Mouse (Mus musculus): Measurements from ENCODE around the gene Rpl4. TPM values are rescaled to one million over a fixed set of nuclear protein-coding genes. Genes with fewer than 3 reads are reported as not detected.

Rpl4 gene
- total and polyA plus RNA-seq, 2 experiments from 2014 or later = 588 to 620 TPM

GRCm38 (mm10) chr9:64220603-64221002, 47.4 kb downstream of the Rpl4 start:
- 50% methylated on average over 1 of the region's 1 CpGs for WGBS

GRCm38 (mm10) chr9:64221480-64221879, 48.3 kb downstream of the Rpl4 start:
- no peaks in the 10 kb centered on the region for H3K36me3 ChIP-seq (ENCODE audit: insufficient read depth, low read length)
- no peaks in the 10 kb centered on the region for H3K27me3 ChIP-seq (ENCODE audit: insufficient read depth, low read length)
- no peaks in the 10 kb centered on the region for H3K4me1 ChIP-seq (ENCODE audit: insufficient read depth, low read length)
- no peak overlapping the region for H3K9ac ChIP-seq (replicated peaks; ENCODE audit: low read length)
- WGBS = 81% methylated on average over 4 of the region's 4 CpGs
- ATAC-seq (no peak), DNase-seq (ENCODE audit: low spot score) (no peak)
- H3K4me2 ChIP-seq (ENCODE audit: low read depth, low read length) = no peak overlapping the region
- no peaks in the 10 kb centered on the region for H3K9me3 ChIP-seq (ENCODE audit: low read length)
- no peak overlapping the region for H3K27ac ChIP-seq
- no peak overlapping the region for H3K4me3 ChIP-seq (ENCODE audit: low read length)
- TF ChIP-seq CTCF (IDR thresholded peaks at IDR 0.05; ENCODE audit: low read depth) = no peak

More at GRCm38 (mm10) chr9:64220603-64221002, 47.4 kb downstream of the Rpl4 start:
- no peak overlapping the region for H3K4me2 ChIP-seq (ENCODE audit: low read depth, low read length)
- no peaks in the 10 kb centered on the region for H3K36me3 ChIP-seq (ENCODE audit: insufficient read depth, low read length)
- no peak overlapping the region for H3K27ac ChIP-seq
- H3K9me3 ChIP-seq (ENCODE audit: low read length) = no peaks in the 10 kb centered on the region
- ATAC-seq (no peak), DNase-seq (ENCODE audit: low spot score) (no peak)
- no peak for TF ChIP-seq CTCF (IDR thresholded peaks at IDR 0.05; ENCODE audit: low read depth)
- H3K9ac ChIP-seq (replicated peaks; ENCODE audit: low read length) = no peak overlapping the region
- no peak overlapping the region for H3K4me3 ChIP-seq (ENCODE audit: low read length)
- no peaks in the 10 kb centered on the region for H3K27me3 ChIP-seq (ENCODE audit: insufficient read depth, low read length)
- H3K4me1 ChIP-seq (ENCODE audit: insufficient read depth, low read length) = no peaks in the 10 kb centered on the region

GRCm38 (mm10) chr9:64222098-64222497, 48.9 kb downstream of the Rpl4 start:
- Histone ChIP-seq H3K4me3 (ENCODE audit: low read length) (no peak overlapping the region), H3K27me3 (ENCODE audit: insufficient read depth, low read length) (no peaks in the 10 kb centered on the region), H3K9me3 (ENCODE audit: low read length) (no peaks in the 10 kb centered on the region), H3K36me3 (ENCODE audit: insufficient read depth, low read length) (no peaks in the 10 kb centered on the region), H3K27ac (no peak overlapping the region), H3K4me2 (ENCODE audit: low read depth, low read length) (no peak overlapping the region), H3K9ac (replicated peaks; ENCODE audit: low read length) (no peak overlapping the region), H3K4me1 (ENCODE audit: insufficient read depth, low read length) (no peaks in the 10 kb centered on the region)
- ATAC-seq = no peak
- 68% methylated on average over 2 of the region's 2 CpGs for WGBS
- no peak for DNase-seq (ENCODE audit: low spot score)
- no peak for TF ChIP-seq CTCF (IDR thresholded peaks at IDR 0.05; ENCODE audit: low read depth)

- no peak for TF ChIP-seq CTCF (IDR thresholded peaks at IDR 0.05; ENCODE audit: low read depth)
- ATAC-seq (no peak), DNase-seq (ENCODE audit: low spot score) (no peak)
- Histone ChIP-seq H3K4me3 (ENCODE audit: low read length) (no peak overlapping the region), H3K27ac (no peak overlapping the region), H3K4me1 (ENCODE audit: insufficient read depth, low read length) (no peaks in the 10 kb centered on the region), H3K9ac (replicated peaks; ENCODE audit: low read length) (no peak overlapping the region), H3K27me3 (ENCODE audit: insufficient read depth, low read length) (no peaks in the 10 kb centered on the region), H3K36me3 (ENCODE audit: insufficient read depth, low read length) (no peaks in the 10 kb centered on the region), H3K4me2 (ENCODE audit: low read depth, low read length) (no peak overlapping the region), H3K9me3 (ENCODE audit: low read length) (no peaks in the 10 kb centered on the region)
Observed at GRCm38 (mm10) chr9:64225805-64226204, 52.6 kb downstream of the Rpl4 start.

- whole genome bisulfite sequencing = 84% methylated on average over 12 of the region's 12 CpGs
- no peaks in the 10 kb centered on the region for H3K36me3 ChIP-seq (ENCODE audit: insufficient read depth, low read length)
- no peaks in the 10 kb centered on the region for H3K9me3 ChIP-seq (ENCODE audit: low read length)
- DNase-seq (ENCODE audit: low spot score) (no peak), ATAC-seq (no peak)
- no peak overlapping the region for H3K4me2 ChIP-seq (ENCODE audit: low read depth, low read length)
- no peak overlapping the region for H3K9ac ChIP-seq (replicated peaks; ENCODE audit: low read length)
- no peaks in the 10 kb centered on the region for H3K27me3 ChIP-seq (ENCODE audit: insufficient read depth, low read length)
- H3K27ac ChIP-seq = no peak overlapping the region
- H3K4me3 ChIP-seq (ENCODE audit: low read length) = no peak overlapping the region
- H3K4me1 ChIP-seq (ENCODE audit: insufficient read depth, low read length) = peaks cover 11% of the 10 kb centered on the region; the same call in 1 of the 2 replicates
- TF ChIP-seq CTCF (IDR thresholded peaks at IDR 0.05; ENCODE audit: low read depth) = no peak
Observed at GRCm38 (mm10) chr9:64227736-64228135, 54.6 kb downstream of the Rpl4 start.

Small RNA genes within 50 kb of the gene (microRNA-seq; reads per million reads assigned to microRNA genes)
- 0 reads per million in 2 experiments for gene Gm24106

Other genes starting within 250 kb of the Rpl4 start
- gene Smad6, start 151.3 kb upstream of the Rpl4 start, total RNA-seq (2014; rRNA removed) = 11.9 and 13.2 TPM in 2 replicates
- 1.3 and 1.7 TPM in 2 replicates for gene Smad6, start 151.3 kb upstream of the Rpl4 start, polyA plus RNA-seq (2015; fragmentation: Nextera tagmentation; extraction: Ambion mirVana)
- not detected in 2 replicates for gene Lctl, start 56.2 kb upstream of the Rpl4 start, total RNA-seq (2014; rRNA removed)
- gene Lctl, start 56.2 kb upstream of the Rpl4 start, polyA plus RNA-seq (2015; fragmentation: Nextera tagmentation; extraction: Ambion mirVana) = 0.10 TPM in 1 of 2 replicates, not detected in the other
- 4.0 and 13.6 TPM in 2 replicates for gene Zwilch, start 271 bp upstream of the Rpl4 start, total RNA-seq (2014; rRNA removed)
- gene Zwilch, start 271 bp upstream of the Rpl4 start, polyA plus RNA-seq (2015; fragmentation: Nextera tagmentation; extraction: Ambion mirVana) = 3.4 and 3.5 TPM in 2 replicates
- gene Snapc5, start 5.9 kb downstream of the Rpl4 start, total RNA-seq (2014; rRNA removed) = 1.9 and 5.9 TPM in 2 replicates
- gene Snapc5, start 5.9 kb downstream of the Rpl4 start, polyA plus RNA-seq (2015; fragmentation: Nextera tagmentation; extraction: Ambion mirVana) = 34.4 and 35.0 TPM in 2 replicates
- gene Uchl4, start 61.8 kb downstream of the Rpl4 start, total RNA-seq (2014; rRNA removed) = 0.47 TPM in 1 of 2 replicates, not detected in the other
- gene Uchl4, start 61.8 kb downstream of the Rpl4 start, polyA plus RNA-seq (2015; fragmentation: Nextera tagmentation; extraction: Ambion mirVana) = 1.6 and 2.3 TPM in 2 replicates
- 91.2 and 99.5 TPM in 2 replicates for gene Map2k1, start 80.3 kb downstream of the Rpl4 start, total RNA-seq (2014; rRNA removed)
- 77.9 and 81.0 TPM in 2 replicates for gene Map2k1, start 80.3 kb downstream of the Rpl4 start, polyA plus RNA-seq (2015; fragmentation: Nextera tagmentation; extraction: Ambion mirVana)
- 40.3 and 83.7 TPM in 2 replicates for gene Tipin, start 108.2 kb downstream of the Rpl4 start, total RNA-seq (2014; rRNA removed)
- 97.0 and 101 TPM in 2 replicates for gene Tipin, start 108.2 kb downstream of the Rpl4 start, polyA plus RNA-seq (2015; fragmentation: Nextera tagmentation; extraction: Ambion mirVana)
- gene Dis3l, start 167.9 kb downstream of the Rpl4 start, total RNA-seq (2014; rRNA removed) = 15.3 and 20.9 TPM in 2 replicates
- 15.7 and 16.0 TPM in 2 replicates for gene Dis3l, start 167.9 kb downstream of the Rpl4 start, polyA plus RNA-seq (2015; fragmentation: Nextera tagmentation; extraction: Ambion mirVana)
- 38.2 and 42.0 TPM in 2 replicates for gene Megf11, start 212.3 kb downstream of the Rpl4 start, total RNA-seq (2014; rRNA removed)
- 15.9 and 16.1 TPM in 2 replicates for gene Megf11, start 212.3 kb downstream of the Rpl4 start, polyA plus RNA-seq (2015; fragmentation: Nextera tagmentation; extraction: Ambion mirVana)